Mouse (Mus musculus) bone marrow, adult 2 months (tissue): Measurements from ENCODE around the gene Myl7.

Experiments
- CTCF ChIP-seq: fragments of 200-500 bp; IDR thresholded peaks from 2 replicates; pipeline ENCODE4 v1.5.1; 2011; ENCODE audit warnings: low read length, control low read depth; ENCODE audit not compliant: control insufficient read depth, insufficient read depth
- POLR2A ChIP-seq: fragments of 200-500 bp; IDR thresholded peaks from 2 replicates; pipeline ENCODE4 v1.6.1; 2011; ENCODE audit warnings: low read depth, mild to moderate bottlenecking, control low read depth, low read length, borderline replicate concordance; ENCODE audit not compliant: control insufficient read depth

DNA sequence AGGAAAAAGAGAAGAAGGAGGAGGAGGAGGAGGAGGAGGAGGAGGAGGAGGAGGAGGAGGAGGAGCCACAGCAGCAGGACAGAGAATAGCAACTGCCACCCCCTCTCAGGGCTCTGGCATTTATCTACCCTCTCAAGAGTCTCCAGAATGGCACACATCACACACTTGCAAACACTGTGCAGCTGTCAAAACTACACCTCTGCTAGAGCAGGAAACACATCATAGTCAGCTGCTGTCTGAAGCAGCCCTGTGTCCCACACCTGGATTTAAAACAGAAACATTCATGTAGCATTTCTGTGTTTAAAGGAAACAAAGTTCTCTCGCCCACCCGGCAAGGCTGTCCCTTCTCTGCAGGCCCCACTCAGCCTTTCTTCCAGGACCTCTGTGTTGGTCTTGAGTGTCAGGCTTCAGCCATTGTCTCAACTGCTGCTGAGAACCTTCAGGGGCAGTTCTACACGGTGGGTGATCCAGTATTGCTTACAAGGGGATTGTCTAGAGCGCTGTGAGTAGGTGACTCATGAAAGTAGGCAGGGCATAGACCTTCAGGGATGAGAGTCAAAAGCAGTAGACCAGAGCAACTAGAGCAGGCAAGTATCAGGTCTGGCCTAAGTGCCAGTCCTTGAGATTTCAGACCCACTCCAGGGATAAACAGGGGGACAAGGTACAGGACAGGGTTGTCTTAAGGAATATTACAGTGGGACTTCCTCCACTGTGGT lies 47.4 kb downstream of the Myl7 start:
- no peak for TF ChIP-seq POLR2A
- no peak for TF ChIP-seq CTCF
